Mouse (Mus musculus) hindbrain, embryonic 15.5 days (tissue): ENCODE data around the gene Ccdc9b. TPM values are rescaled to one million over a fixed set of nuclear protein-coding genes. Genes with fewer than 3 reads are reported as not detected.

Source experiments
- ATAC-seq: fragments of 200-750 bp; cut with Nextera tagmentation; 2 replicates; pipeline ENCODE4 v1.8.0; 2017; ENCODE audit warnings: low read depth, moderate number of reproducible peaks, moderate TSS enrichment; ENCODE audit not compliant: low FRiP score
- H3K27ac ChIP-seq: fragments of 300-500 bp; sonication (generic); replicated peaks from 2 replicates; pipeline ENCODE4 v1.5.1; 2015; ENCODE audit warnings: mild to moderate bottlenecking, inconsistent platforms
- H3K27me3 ChIP-seq: fragments of 300-500 bp; sonication (generic); 2 replicates; pipeline ENCODE4 v1.6.1; 2015; ENCODE audit warnings: control low read depth, inconsistent platforms
- H3K36me3 ChIP-seq: fragments of 300-500 bp; sonication (generic); 2 replicates; pipeline ENCODE4 v1.6.1; 2015; ENCODE audit warnings: control low read depth, inconsistent platforms
- H3K4me1 ChIP-seq: fragments of 300-500 bp; sonication (generic); replicated peaks from 2 replicates; pipeline ENCODE4 v1.6.1; 2015; ENCODE audit warnings: control low read depth, inconsistent platforms
- H3K4me2 ChIP-seq: fragments of 300-500 bp; sonication (generic); 2 replicates; pipeline ENCODE4 v1.6.1; 2015; ENCODE audit warnings: moderate library complexity, mild to moderate bottlenecking, inconsistent platforms
- H3K4me3 ChIP-seq: fragments of 300-500 bp; sonication (generic); 2 replicates; pipeline ENCODE4 v1.5.1; 2015; ENCODE audit warnings: mild to moderate bottlenecking, inconsistent platforms
- H3K9ac ChIP-seq: fragments of 300-500 bp; sonication (generic); 2 replicates; pipeline ENCODE4 v1.6.1; 2015; ENCODE audit warnings: inconsistent platforms
- H3K9me3 ChIP-seq: fragments of 300-500 bp; sonication (generic); 2 replicates; pipeline ENCODE4 v1.6.1; 2016; ENCODE audit warnings: control low read depth, inconsistent platforms
- WGBS: fragments of 180-500 bp; shearing (Covaris S2); methylation state at CpG from one replicate; pipeline ENCODE4 v1.1.7; 2015; 5-methylcytosine and 5-hydroxymethylcytosine counted together
- polyA plus RNA-seq: library from polyadenylated mRNA; unstranded; fragments of >200 nt; fragmentation: Nextera tagmentation; extraction: Ambion mirVana; gene quantifications from 2 replicates; pipeline ENCODE4 v1.2.1, GENCODE M21; 2015

Ccdc9b gene
- polyA plus RNA-seq, 1 experiment from 2014 or later, result 1.0 TPM

DNA sequence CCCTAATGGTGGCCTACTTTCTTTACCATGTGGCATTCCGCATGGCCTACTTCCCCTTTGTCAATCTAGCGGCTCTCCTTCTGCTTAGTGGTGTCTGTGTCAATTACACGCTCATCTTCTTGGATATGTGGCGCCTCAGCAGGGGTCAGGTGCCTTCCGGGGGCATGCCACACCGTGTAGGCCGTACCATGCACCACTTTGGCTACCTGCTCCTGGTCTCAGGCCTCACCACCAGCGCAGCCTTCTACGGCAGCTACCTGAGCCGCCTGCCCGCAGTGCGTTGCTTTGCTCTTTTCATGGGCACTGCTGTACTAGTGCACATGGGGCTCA lies 27.7 kb upstream of the Ccdc9b start:
- H3K27me3 ChIP-seq, result no peaks in the 10 kb centered on the region
- H3K9ac ChIP-seq, result no peak overlapping the region
- no peaks in the 10 kb centered on the region for H3K9me3 ChIP-seq
- H3K27ac ChIP-seq, result no peak overlapping the region
- peaks cover 60% of the 10 kb centered on the region for H3K36me3 ChIP-seq
- ATAC-seq, result peak; percentile 50; the same call in 1 of the 2 replicates
- no peak overlapping the region for H3K4me3 ChIP-seq
- H3K4me2 ChIP-seq, result peak overlapping the region; percentile 43
- peaks cover 15% of the 10 kb centered on the region for H3K4me1 ChIP-seq
- 45% methylated on average over 12 of the region's 12 CpGs for WGBS

DNA sequence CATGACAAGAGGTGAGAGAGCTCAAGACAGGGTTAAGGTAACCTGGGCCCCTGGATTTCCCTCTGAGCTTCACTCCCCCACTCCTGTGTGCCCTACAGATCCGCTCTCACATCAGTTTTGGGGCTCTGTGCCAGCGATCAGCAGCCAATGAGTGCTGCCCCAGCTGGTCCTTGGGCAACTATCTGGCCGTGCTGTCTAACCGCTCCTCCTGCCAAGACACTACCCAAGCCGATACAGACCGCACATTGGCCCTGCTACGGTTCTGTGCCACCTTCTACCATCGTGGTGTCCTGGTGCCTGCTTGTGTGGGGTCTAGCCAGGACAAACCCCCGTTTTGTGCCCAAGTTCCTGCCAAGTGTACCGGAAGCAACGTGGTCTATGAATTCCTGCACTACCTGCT lies 27.0 kb upstream of the Ccdc9b start:
- 0 out of 2 replicates have a peak, but pooled peaks have one; percentile 21 for ATAC-seq
- Histone ChIP-seq H3K27me3 (no peaks in the 10 kb centered on the region), H3K9ac (no peak overlapping the region), H3K36me3 (peaks cover 60% of the 10 kb centered on the region), H3K4me3 (no peak overlapping the region), H3K9me3 (no peaks in the 10 kb centered on the region), H3K27ac (no peak overlapping the region), H3K4me1 (peaks cover 15% of the 10 kb centered on the region), H3K4me2 (no peak overlapping the region)
- 79% methylated on average over 11 of the region's 11 CpGs for WGBS

DNA sequence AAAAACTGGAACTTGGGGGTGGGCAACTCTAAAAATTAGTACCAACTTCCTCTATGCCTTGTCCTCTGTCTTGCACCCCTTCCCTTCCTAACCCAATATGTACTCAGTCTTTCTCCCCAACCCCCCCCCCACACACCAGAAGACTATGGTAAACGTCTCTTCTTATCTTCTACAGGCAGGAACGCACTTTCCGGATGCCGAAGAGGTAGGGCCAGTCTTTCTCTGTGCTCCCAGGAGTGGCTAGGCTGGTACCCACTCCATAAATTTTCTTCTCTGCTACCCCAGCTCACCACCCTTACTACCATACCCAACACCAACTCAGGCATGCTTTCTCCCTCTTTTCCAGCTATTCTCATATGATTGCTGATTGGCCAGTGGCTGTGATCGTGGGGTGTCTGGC lies 24.1 kb upstream of the Ccdc9b start:
- WGBS, result 90% methylated on average over 5 of the region's 5 CpGs
- no peaks in the 10 kb centered on the region for H3K27me3 ChIP-seq
- peaks cover 37% of the 10 kb centered on the region for H3K36me3 ChIP-seq
- H3K9ac ChIP-seq, result no peak overlapping the region
- H3K9me3 ChIP-seq, result no peaks in the 10 kb centered on the region
- H3K4me3 ChIP-seq, result no peak overlapping the region
- ATAC-seq, result no peak
- no peak overlapping the region for H3K4me2 ChIP-seq
- no peak overlapping the region for H3K27ac ChIP-seq
- peaks cover 22% of the 10 kb centered on the region for H3K4me1 ChIP-seq

DNA sequence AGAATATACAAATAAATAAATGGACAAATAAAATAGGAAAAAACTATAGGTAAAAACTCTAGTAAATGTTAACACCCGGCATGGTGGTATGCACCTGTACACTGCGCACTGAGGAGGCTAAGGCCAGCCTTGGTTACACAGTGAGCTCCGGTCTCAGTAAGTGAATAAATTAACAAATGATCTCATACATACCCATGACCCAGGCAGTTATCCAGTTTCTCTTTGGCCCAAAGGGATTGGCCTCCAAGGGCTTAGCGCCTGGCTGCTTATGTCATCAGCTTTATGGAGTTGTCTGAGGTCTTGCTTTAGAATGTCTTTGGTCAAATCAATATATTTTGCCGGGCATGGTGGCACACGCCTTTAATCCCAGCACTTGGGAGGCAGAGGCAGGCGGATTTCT lies 21.2 kb upstream of the Ccdc9b start:
- 90% methylated on average over 7 of the region's 7 CpGs for WGBS
- H3K27ac ChIP-seq, result no peak overlapping the region

DNA sequence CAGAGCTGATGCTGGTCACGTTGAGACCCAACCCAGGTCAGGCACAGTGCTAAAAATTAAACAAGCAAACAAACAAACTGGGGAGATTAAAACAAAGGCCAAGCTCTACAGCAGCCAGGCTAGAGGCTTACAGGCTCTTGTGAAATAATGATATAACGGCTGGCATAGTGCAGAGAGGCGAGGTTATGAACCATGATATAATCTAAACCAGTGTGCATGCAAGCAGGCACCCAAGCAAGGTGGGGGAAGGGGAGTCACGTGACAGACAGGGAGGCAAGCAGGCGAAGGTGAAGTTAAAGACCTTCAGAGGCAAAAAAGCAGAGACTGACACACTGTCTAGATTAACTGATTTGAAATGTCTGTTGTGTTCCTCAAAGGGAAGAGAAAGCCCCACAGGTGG lies 20.6 kb upstream of the Ccdc9b start:
- Histone ChIP-seq H3K36me3 (peaks cover 22% of the 10 kb centered on the region), H3K4me1 (peaks cover 25% of the 10 kb centered on the region), H3K4me2 (no peak overlapping the region), H3K9ac (no peak overlapping the region), H3K27me3 (no peaks in the 10 kb centered on the region), H3K4me3 (no peak overlapping the region), H3K9me3 (no peaks in the 10 kb centered on the region), H3K27ac (no peak overlapping the region)
- 70% methylated on average over 5 of the region's 5 CpGs for WGBS
- ATAC-seq, result no peak

More for the DNA sequence above, 21.2 kb upstream of the Ccdc9b start:
- no peak for ATAC-seq
- no peak overlapping the region for H3K4me3 ChIP-seq
- H3K4me2 ChIP-seq, result no peak overlapping the region
- H3K9ac ChIP-seq, result no peak overlapping the region
- H3K27me3 ChIP-seq, result no peaks in the 10 kb centered on the region
- H3K4me1 ChIP-seq, result peaks cover 25% of the 10 kb centered on the region
- no peaks in the 10 kb centered on the region for H3K9me3 ChIP-seq
- H3K36me3 ChIP-seq, result peaks cover 22% of the 10 kb centered on the region

DNA sequence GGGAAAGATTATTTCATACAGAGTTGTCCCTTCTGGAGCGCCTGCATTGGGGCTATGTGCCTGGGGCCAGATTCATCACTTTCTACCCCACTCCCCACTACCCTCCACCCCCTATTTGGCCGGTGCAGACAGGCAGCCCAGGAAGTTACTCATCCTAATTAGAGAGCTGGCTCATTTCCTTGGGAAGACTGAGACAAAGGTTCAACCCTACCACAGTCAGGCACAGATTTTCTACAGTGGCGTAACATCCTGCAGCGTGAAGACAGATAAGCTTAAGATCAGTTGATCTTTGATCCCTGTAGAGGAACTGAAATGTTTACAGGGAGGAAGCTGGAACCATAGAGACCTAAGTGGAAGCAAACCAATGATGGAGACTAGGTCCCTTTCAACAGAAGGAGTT lies 19.8 kb upstream of the Ccdc9b start:
- H3K9ac ChIP-seq, result no peak overlapping the region
- H3K4me2 ChIP-seq, result no peak overlapping the region
- H3K4me1 ChIP-seq, result peaks cover 25% of the 10 kb centered on the region
- H3K27ac ChIP-seq, result no peak overlapping the region
- peaks cover 15% of the 10 kb centered on the region for H3K36me3 ChIP-seq
- no peak overlapping the region for H3K4me3 ChIP-seq
- ATAC-seq, result no peak
- no peaks in the 10 kb centered on the region for H3K27me3 ChIP-seq
- 72% methylated on average over 4 of the region's 4 CpGs for WGBS
- H3K9me3 ChIP-seq, result no peaks in the 10 kb centered on the region

DNA sequence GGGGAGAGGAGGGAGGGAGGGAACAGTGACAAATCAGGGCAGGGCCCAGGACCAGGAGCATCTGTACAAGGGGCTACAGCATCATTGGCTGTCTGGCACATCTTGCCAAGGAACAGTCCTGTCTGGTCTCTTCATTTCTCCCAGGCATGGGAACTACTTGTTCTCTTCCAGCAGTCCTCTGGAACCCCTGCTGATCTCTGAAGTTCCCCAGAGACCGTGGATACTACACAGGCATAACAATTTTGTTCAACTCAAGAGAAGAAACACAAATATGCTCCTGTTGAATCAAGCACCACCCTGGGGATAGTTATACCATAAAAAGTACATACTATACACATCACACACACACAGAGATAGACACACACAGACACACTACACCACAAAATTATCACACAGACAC lies 18.7 kb upstream of the Ccdc9b start:
- no peak for ATAC-seq
- Histone ChIP-seq H3K27me3 (no peaks in the 10 kb centered on the region), H3K27ac (peak overlapping the region; percentile 85; the same call in 1 of the 2 replicates), H3K4me2 (peak overlapping the region; percentile 63), H3K9ac (peak overlapping the region; percentile 64), H3K4me1 (peaks cover 27% of the 10 kb centered on the region), H3K36me3 (peaks cover 3% of the 10 kb centered on the region), H3K9me3 (no peaks in the 10 kb centered on the region), H3K4me3 (peak overlapping the region; percentile 55)
- WGBS, result 18% methylated on average over 1 of the region's 1 CpGs

DNA sequence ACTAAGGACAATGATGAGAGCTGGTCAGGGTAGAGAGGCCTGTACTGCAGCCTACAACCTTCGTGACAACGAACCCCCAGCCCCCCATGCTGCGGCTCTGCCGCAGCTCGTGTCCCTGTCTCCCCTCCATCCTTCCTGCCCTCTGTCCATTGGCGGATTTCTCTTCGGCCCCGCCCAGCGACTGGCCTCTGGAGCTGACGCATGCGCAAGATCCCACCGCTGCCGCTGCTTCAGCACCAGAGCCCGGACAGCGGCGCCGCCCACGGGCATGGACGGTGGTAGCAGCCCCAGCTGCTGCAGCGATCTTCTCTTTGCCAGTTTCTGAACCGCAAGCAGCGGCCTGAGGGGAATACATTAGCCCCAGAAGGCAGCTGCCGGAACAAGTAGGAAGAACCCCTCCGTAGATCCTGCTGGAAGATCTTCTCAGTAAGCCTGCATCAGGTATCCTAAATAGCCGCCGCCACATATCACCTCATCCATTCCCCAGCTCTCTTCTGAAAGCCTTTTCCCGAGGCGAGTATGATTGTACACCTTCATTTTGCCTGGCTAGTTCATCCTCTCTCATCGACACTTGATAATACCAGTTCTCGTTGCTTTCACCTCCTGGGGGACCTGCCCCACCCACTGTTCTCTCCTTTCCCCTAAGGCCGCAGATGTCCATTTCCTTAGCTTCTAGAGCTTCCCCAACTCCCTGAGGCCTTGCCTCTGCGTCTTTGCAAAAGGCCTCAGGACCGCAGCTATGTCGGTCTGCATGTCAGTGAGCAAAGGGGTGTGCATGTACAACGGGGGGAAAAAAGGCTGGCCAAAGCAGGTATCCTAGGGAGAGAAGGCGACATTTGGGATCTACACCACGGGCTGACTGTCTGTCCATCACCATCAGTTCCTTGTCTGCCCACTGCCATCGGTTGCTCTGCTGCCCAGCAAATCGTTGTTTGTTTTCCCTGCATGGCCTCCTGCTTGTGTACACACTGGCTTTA lies 17.3 kb upstream of the Ccdc9b start, which contains the start of gene Disp2:
Gene Disp2 (plus strand): TSS at position 216 of the 977 bp plus-strand sequence.
- Histone ChIP-seq H3K27ac (peak within 1 kb of the TSS; percentile 85), H3K4me1 (peaks cover 36% of the 10 kb centered on the region), H3K4me2 (peak within 1 kb of the TSS; percentile 63), H3K9me3 (no peaks in the 10 kb centered on the region), H3K4me3 (peak within 1 kb of the TSS; percentile 55), H3K27me3 (no peaks in the 10 kb centered on the region), H3K36me3 (no peaks in the 10 kb centered on the region), H3K9ac (peak within 1 kb of the TSS; percentile 64)
- 9% methylated on average over 39 of the region's 39 CpGs for WGBS
- ATAC-seq, result peak; percentile 94

DNA sequence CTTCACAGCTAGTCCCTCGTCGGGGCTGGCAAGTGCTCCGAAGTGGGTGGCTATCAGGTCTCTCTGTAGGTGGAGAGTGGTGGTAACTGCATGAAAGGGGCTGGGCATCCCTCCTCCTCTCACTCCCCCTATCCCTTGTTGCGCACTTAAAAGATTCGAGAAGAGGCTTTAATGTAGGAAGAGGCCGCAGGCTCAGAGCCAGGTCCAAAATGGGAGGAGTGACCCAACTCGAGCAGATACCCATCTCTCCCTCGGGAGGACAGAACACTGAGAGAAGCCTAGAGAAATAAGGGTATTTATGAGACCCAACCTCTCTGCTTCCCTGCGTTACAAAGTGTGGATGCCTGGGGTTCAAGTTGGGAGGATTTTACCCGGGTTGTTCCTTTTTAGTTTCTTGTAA lies 16.6 kb upstream of the Ccdc9b start:
- Histone ChIP-seq H3K4me2 (peak overlapping the region; percentile 63), H3K36me3 (no peaks in the 10 kb centered on the region), H3K4me3 (peak overlapping the region; percentile 55), H3K9ac (peak overlapping the region; percentile 64; the same call in 1 of the 2 replicates), H3K27ac (peak overlapping the region; percentile 70), H3K4me1 (peaks cover 36% of the 10 kb centered on the region), H3K27me3 (no peaks in the 10 kb centered on the region), H3K9me3 (no peaks in the 10 kb centered on the region)
- WGBS, result 8% methylated on average over 10 of the region's 10 CpGs
- ATAC-seq, result peak; percentile 49

DNA sequence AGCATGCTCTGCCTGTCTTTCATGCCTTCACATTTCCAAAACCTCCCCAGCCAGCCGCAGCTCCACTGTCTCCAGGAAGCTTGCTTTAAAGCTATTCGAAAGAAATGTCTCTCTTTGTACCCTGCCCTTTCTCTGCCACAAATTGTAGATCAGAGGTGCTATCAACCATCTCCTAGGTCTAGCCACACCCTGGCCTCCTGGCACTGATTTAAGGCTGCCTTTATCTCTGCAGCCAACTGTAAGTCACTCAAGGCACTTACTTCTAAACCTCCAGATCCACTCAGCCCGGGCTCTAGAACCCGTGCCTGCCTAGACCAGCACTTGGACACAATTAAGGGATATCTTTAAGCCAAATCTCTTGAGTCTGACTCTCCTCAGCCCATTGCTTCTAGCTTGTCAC lies 16.0 kb upstream of the Ccdc9b start:
- H3K27me3 ChIP-seq, result no peaks in the 10 kb centered on the region
- ATAC-seq, result no peak
- no peak overlapping the region for H3K4me2 ChIP-seq
- no peaks in the 10 kb centered on the region for H3K36me3 ChIP-seq
- no peak overlapping the region for H3K4me3 ChIP-seq
- H3K9me3 ChIP-seq, result no peaks in the 10 kb centered on the region
- no peak overlapping the region for H3K27ac ChIP-seq
- 81% methylated on average over 4 of the region's 4 CpGs for WGBS
- peaks cover 36% of the 10 kb centered on the region for H3K4me1 ChIP-seq
- H3K9ac ChIP-seq, result no peak overlapping the region

DNA sequence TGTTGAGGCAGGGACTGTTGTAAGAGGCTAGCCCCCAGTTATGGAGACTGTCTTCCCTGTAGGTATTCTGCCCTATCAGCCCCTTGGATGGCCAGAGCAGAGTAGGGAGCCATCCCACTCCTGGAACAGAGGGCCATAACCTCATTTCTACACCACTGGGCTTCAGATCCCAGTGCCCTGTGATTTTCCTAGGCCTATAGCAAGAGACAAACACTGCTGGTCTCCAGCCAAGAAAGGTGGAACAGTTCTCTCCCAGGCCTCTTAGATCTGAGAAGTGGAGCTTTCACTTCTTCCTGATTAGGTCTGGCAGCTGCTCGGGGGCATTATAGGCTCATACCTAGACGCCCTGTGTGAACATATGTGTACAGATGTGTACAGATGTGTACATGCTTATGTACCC lies 13.8 kb upstream of the Ccdc9b start:
- no peaks in the 10 kb centered on the region for H3K27me3 ChIP-seq
- no peak for ATAC-seq
- no peak overlapping the region for H3K4me2 ChIP-seq
- WGBS, result 78% methylated on average over 2 of the region's 2 CpGs
- no peak overlapping the region for H3K4me3 ChIP-seq
- H3K36me3 ChIP-seq, result no peaks in the 10 kb centered on the region
- peak overlapping the region; percentile 44; the same call in 1 of the 2 replicates for H3K27ac ChIP-seq
- H3K4me1 ChIP-seq, result peaks cover 28% of the 10 kb centered on the region
- no peak overlapping the region for H3K9ac ChIP-seq
- H3K9me3 ChIP-seq, result no peaks in the 10 kb centered on the region

DNA sequence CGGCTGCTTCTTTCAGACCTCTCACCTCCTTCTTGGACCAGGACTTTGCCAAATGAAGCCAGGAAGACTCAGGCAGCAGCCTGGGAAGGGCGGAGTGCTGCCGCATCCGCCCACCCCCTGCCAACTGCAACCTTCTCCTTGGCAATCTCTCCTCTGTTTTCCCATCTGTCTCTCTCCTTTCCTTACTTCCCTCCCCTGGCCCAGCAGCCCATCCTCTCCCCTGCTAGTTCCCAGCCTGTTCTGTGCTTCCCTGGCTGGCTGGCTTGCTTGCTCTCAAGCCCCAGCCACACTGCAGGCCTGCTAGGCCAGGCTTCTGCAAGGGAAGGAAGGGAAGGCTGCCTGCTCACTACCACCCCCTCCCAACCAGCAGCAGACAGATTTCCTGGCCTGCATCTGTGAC lies 13.4 kb upstream of the Ccdc9b start:
- Histone ChIP-seq H3K27me3 (no peaks in the 10 kb centered on the region), H3K4me1 (peaks cover 24% of the 10 kb centered on the region), H3K27ac (peak overlapping the region; percentile 44; the same call in 1 of the 2 replicates), H3K4me2 (no peak overlapping the region), H3K9me3 (no peaks in the 10 kb centered on the region), H3K9ac (no peak overlapping the region), H3K36me3 (no peaks in the 10 kb centered on the region), H3K4me3 (no peak overlapping the region)
- no peak for ATAC-seq
- 69% methylated on average over 3 of the region's 4 CpGs for WGBS
